Mouse (Mus musculus) CD4-positive, CD25-positive, alpha-beta regulatory T cell, adult 2 months (primary cell): ENCODE measurements around the gene Zfp654.

Source experiments
- DNase-seq: peaks from one replicate; pipeline ENCODE4 v3.0.0-alpha.2; 2012; ENCODE audit warnings: low read depth, low spot score

The Zfp654 gene

GRCm38 (mm10) chr16:64852891-64853290, 1.4 kb upstream of the Zfp654 start:
- no peak for DNase-seq

- peak; percentile 70 for DNase-seq
These were observed 1.0 kb upstream of the Zfp654 start for GRCm38 (mm10) chr16:64852441-64852871.

GRCm38 (mm10) chr16:64851085-64851562, 328 bp downstream of the Zfp654 start:
- no peak for DNase-seq

- DNase-seq: peak; percentile 52
These were observed 966 bp downstream of the Zfp654 start for GRCm38 (mm10) chr16:64850287-64851084.

GRCm38 (mm10) chr16:64845947-64846346, 5.5 kb downstream of the Zfp654 start:
- peak; percentile 78 for DNase-seq

GRCm38 (mm10) chr16:64842374-64842729, 9.1 kb downstream of the Zfp654 start:
- DNase-seq: no peak

- DNase-seq: no peak
These were observed 9.7 kb downstream of the Zfp654 start for GRCm38 (mm10) chr16:64841481-64842373.

- peak; percentile 23 for DNase-seq
These were observed 14.7 kb downstream of the Zfp654 start for GRCm38 (mm10) chr16:64836709-64837108.

- peak; percentile 64 for DNase-seq
These were observed 15.4 kb downstream of the Zfp654 start for GRCm38 (mm10) chr16:64835996-64836545.

GRCm38 (mm10) chr16:64830291-64830690, 21.2 kb downstream of the Zfp654 start:
- no peak for DNase-seq

- peak; percentile 46 for DNase-seq
These were observed 27.0 kb downstream of the Zfp654 start for GRCm38 (mm10) chr16:64824474-64824873.

- peak; percentile 25 for DNase-seq
These were observed 27.6 kb downstream of the Zfp654 start for GRCm38 (mm10) chr16:64823890-64824289.

- no peak for DNase-seq
These were observed 34.2 kb downstream of the Zfp654 start for GRCm38 (mm10) chr16:64817094-64817765.

GRCm38 (mm10) chr16:64803041-64803440, 48.4 kb downstream of the Zfp654 start:
- DNase-seq: no peak

GRCm38 (mm10) chr16:64801638-64802037, 49.8 kb downstream of the Zfp654 start:
- peak; percentile 16 for DNase-seq

GRCm38 (mm10) chr16:64800393-64800792, 51.1 kb downstream of the Zfp654 start:
- peak; percentile 72 for DNase-seq

- no peak for DNase-seq
These were observed 56.6 kb downstream of the Zfp654 start for GRCm38 (mm10) chr16:64794802-64795201.

- DNase-seq: peak; percentile 65
These were observed 61.7 kb downstream of the Zfp654 start for GRCm38 (mm10) chr16:64789706-64790105.

GRCm38 (mm10) chr16:64775516-64775915, 75.9 kb downstream of the Zfp654 start:
- DNase-seq: no peak

GRCm38 (mm10) chr16:64771431-64771818, 80.0 kb downstream of the Zfp654 start:
- DNase-seq: peak; percentile 25
